Mouse (Mus musculus) forebrain, embryonic 13.5 days (tissue): ENCODE measurements around the gene Cdx2. TPM values are rescaled to one million over a fixed set of nuclear protein-coding genes. Genes with fewer than 3 reads are reported as not detected.

Source experiments
- ATAC-seq: fragments of 200-750 bp; cut with Nextera tagmentation; 2 replicates; pipeline ENCODE4 v1.8.0; 2017
- H3K27ac ChIP-seq: fragments of 300-500 bp; sonication (generic); 2 replicates; pipeline ENCODE4 v1.5.1; 2015; ENCODE audit warnings: inconsistent platforms, mild to moderate bottlenecking, moderate library complexity
- H3K27me3 ChIP-seq: fragments of 300-500 bp; sonication (generic); 2 replicates; pipeline ENCODE4 v1.6.1; 2015; ENCODE audit warnings: mild to moderate bottlenecking, inconsistent platforms
- H3K36me3 ChIP-seq: fragments of 300-500 bp; sonication (generic); 2 replicates; pipeline ENCODE4 v1.6.1; 2015; ENCODE audit warnings: mild to moderate bottlenecking, inconsistent platforms; ENCODE audit not compliant: poor library complexity, severe bottlenecking
- H3K4me1 ChIP-seq: fragments of 300-500 bp; sonication (generic); 2 replicates; pipeline ENCODE4 v1.6.1; 2015; ENCODE audit warnings: inconsistent platforms
- H3K4me2 ChIP-seq: fragments of 300-500 bp; sonication (generic); 2 replicates; pipeline ENCODE4 v1.6.1; 2015; ENCODE audit warnings: inconsistent platforms, mild to moderate bottlenecking, moderate library complexity
- H3K4me3 ChIP-seq: fragments of 300-500 bp; sonication (generic); 2 replicates; pipeline ENCODE4 v1.5.1; 2015; ENCODE audit warnings: mild to moderate bottlenecking, inconsistent platforms
- H3K9ac ChIP-seq: fragments of 300-500 bp; sonication (generic); 2 replicates; pipeline ENCODE4 v1.6.1; 2015; ENCODE audit warnings: mild to moderate bottlenecking, inconsistent platforms
- H3K9me3 ChIP-seq: fragments of 300-500 bp; sonication (generic); replicated peaks from 2 replicates; pipeline ENCODE4 v1.6.1; 2016; ENCODE audit warnings: inconsistent platforms
- WGBS: fragments of 180-500 bp; shearing (Covaris S2); methylation state at CpG from one replicate; pipeline ENCODE4 v1.1.7; 2015; 5-methylcytosine and 5-hydroxymethylcytosine counted together
- polyA plus RNA-seq: library from polyadenylated mRNA; unstranded; fragments of >200 nt; fragmentation: Nextera tagmentation; extraction: Ambion mirVana; gene quantifications from 2 replicates; pipeline ENCODE4 v1.2.1, GENCODE M21; 2015

Cdx2 gene
- polyA plus RNA-seq, 1 experiment from 2014 or later: not detected

GRCm38 (mm10) chr5:147276701-147277546, 30.1 kb downstream of the Cdx2 start:
- no peak overlapping the region for H3K9ac ChIP-seq
- 2% methylated on average over 18 of the region's 18 CpGs for WGBS
- no peaks in the 10 kb centered on the region for H3K9me3 ChIP-seq
- H3K36me3 ChIP-seq: no peaks in the 10 kb centered on the region
- ATAC-seq: no peak
- no peak overlapping the region for H3K27ac ChIP-seq
- no peak overlapping the region for H3K4me3 ChIP-seq
- peaks cover 97% of the 10 kb centered on the region for H3K27me3 ChIP-seq
- H3K4me2 ChIP-seq: no peak overlapping the region
- H3K4me1 ChIP-seq: no peaks in the 10 kb centered on the region

DNA sequence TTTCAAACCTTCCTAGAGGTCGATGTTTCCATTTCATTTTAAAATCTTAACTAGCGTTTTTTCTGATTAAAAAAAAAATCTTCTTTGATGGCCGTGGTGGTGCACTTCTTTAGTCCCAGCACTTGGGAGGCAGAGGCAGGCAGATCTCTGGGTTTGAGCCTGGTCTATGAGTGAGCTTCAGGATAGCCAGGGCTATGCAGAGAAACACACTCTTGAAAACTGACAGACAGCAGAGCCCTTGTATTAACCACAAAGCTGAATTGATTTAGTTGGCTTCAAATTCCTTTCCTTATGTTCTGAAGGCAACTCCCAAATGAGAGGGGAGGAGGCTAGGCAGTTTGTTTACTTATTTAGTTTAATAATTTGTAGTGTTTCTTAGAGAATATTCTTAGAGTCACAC, 31.3 kb downstream of the Cdx2 start:
- Histone ChIP-seq H3K9me3 (no peaks in the 10 kb centered on the region), H3K27me3 (peaks cover 98% of the 10 kb centered on the region), H3K4me2 (no peak overlapping the region), H3K9ac (no peak overlapping the region), H3K4me1 (no peaks in the 10 kb centered on the region), H3K27ac (no peak overlapping the region), H3K36me3 (no peaks in the 10 kb centered on the region), H3K4me3 (no peak overlapping the region)
- 16% methylated on average over 3 of the region's 3 CpGs for WGBS
- ATAC-seq: no peak

DNA sequence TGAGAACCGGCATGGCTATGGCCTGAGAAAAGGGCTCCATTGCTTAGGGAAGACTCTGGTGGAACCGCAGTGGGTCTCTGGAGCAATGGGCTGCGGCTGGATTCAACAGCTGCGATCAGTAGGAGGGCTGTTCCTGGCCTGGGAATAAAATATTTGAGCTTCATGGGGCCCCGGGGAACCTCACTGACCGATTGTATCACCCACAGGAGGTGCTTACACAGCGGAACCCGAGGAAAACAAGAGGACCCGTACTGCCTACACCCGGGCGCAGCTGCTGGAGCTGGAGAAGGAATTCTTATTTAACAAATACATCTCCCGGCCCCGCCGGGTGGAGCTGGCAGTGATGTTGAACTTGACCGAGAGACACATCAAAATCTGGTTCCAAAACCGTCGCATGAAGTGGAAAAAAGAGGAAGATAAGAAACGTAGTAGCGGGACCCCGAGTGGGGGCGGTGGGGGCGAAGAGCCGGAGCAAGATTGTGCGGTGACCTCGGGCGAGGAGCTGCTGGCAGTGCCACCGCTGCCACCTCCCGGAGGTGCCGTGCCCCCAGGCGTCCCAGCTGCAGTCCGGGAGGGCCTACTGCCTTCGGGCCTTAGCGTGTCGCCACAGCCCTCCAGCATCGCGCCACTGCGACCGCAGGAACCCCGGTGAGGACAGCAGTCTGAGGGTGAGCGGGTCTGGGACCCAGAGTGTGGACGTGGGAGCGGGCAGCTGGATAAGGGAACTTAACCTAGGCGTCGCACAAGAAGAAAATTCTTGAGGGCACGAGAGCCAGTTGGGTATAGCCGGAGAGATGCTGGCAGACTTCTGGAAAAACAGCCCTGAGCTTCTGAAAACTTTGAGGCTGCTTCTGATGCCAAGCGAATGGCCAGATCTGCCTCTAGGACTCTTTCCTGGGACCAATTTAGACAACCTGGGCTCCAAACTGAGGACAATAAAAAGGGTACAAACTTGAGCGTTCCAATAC, 32.6 kb downstream of the Cdx2 start:
- ATAC-seq: no peak
- 1% methylated on average over 48 of the region's 48 CpGs for WGBS

DNA sequence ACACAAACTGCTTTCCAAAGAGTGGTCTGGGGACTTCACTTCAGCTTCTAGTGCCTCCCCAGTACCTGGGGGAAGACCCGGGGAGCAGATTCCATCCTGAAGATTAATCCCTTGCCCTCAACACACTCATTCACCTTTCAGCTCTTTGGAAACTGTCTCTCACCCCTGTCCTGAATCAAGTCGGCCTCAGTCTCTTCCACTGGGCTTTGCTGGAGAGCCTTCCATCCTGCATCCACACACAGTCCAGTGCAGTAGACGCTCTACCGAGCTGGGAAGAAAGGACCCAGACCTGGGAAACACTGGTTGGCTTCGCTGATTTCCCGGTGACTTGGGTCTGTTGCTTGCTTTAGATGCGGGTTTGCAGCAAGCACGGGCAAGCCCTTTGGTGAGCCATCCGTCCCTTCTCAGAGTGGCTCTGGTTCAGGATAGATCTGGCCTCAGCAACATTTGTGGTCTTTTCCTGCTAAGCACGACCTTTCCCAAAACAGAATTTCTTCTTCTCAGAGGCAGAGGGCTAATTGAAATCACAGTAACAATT, 34.2 kb downstream of the Cdx2 start:
- Histone ChIP-seq H3K36me3 (no peaks in the 10 kb centered on the region), H3K4me2 (no peak overlapping the region), H3K9me3 (no peaks in the 10 kb centered on the region), H3K27me3 (peaks cover 98% of the 10 kb centered on the region), H3K27ac (no peak overlapping the region), H3K4me1 (no peaks in the 10 kb centered on the region), H3K9ac (no peak overlapping the region), H3K4me3 (no peak overlapping the region)
- ATAC-seq: no peak
- 1% methylated on average over 10 of the region's 10 CpGs for WGBS

More for the DNA sequence above, 32.6 kb downstream of the Cdx2 start:
- Histone ChIP-seq H3K4me1 (no peaks in the 10 kb centered on the region), H3K27ac (no peak overlapping the region), H3K9me3 (no peaks in the 10 kb centered on the region), H3K36me3 (no peaks in the 10 kb centered on the region), H3K4me2 (no peak overlapping the region), H3K4me3 (no peak overlapping the region), H3K9ac (no peak overlapping the region), H3K27me3 (peaks cover 98% of the 10 kb centered on the region)

- ATAC-seq: no peak
- Histone ChIP-seq H3K36me3 (no peaks in the 10 kb centered on the region), H3K27me3 (peaks cover 98% of the 10 kb centered on the region), H3K4me1 (no peaks in the 10 kb centered on the region), H3K9me3 (no peaks in the 10 kb centered on the region), H3K9ac (no peak overlapping the region), H3K4me2 (no peak overlapping the region), H3K27ac (no peak overlapping the region), H3K4me3 (no peak overlapping the region)
- WGBS: 4% methylated on average over 12 of the region's 12 CpGs
Observed at GRCm38 (mm10) chr5:147272046-147272807, 34.8 kb downstream of the Cdx2 start.

- Histone ChIP-seq H3K4me2 (no peak overlapping the region), H3K27ac (no peak overlapping the region), H3K4me3 (no peak overlapping the region; the same call in 1 of the 2 replicates), H3K36me3 (no peaks in the 10 kb centered on the region), H3K27me3 (peaks cover 98% of the 10 kb centered on the region), H3K9ac (no peak overlapping the region), H3K4me1 (no peaks in the 10 kb centered on the region), H3K9me3 (no peaks in the 10 kb centered on the region)
- ATAC-seq: no peak
- WGBS: 1% methylated on average over 29 of the region's 29 CpGs
Observed at GRCm38 (mm10) chr5:147270673-147271655, 36.1 kb downstream of the Cdx2 start.

- Histone ChIP-seq H3K27me3 (peaks cover 98% of the 10 kb centered on the region), H3K9me3 (no peaks in the 10 kb centered on the region), H3K4me1 (no peaks in the 10 kb centered on the region), H3K27ac (no peak within 1 kb of the TSS), H3K9ac (no peak within 1 kb of the TSS), H3K4me3 (no peak within 1 kb of the TSS; the same call in 1 of the 2 replicates), H3K4me2 (no peak within 1 kb of the TSS), H3K36me3 (no peaks in the 10 kb centered on the region)
- ATAC-seq: no peak
- WGBS: 3% methylated on average over 38 of the region's 44 CpGs
Observed at GRCm38 (mm10) chr5:147269926-147270672, 37.0 kb downstream of the Cdx2 start, which contains the start of gene Pdx1. Pdx1 (plus strand) TSS chr5:147269959.

DNA sequence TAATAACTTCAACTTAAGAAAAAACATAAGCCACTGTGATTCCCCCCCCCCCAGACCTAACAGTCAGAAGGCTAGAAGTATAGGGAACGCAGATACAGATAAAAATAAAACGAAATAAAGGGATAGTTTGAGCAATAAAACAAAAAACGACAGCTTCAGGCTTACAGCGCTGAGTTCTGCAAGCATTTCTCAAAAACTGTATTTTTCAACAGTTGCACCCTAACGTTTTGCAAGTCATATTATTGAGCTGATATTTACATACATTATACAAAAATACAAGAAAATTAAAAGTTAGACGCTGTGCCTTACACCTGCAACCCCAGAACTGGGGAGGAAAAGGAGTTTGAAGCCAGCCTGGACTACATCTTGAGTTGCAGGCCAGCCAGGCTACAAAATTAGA, 37.7 kb downstream of the Cdx2 start:
- Histone ChIP-seq H3K27me3 (peaks cover 96% of the 10 kb centered on the region), H3K4me1 (no peaks in the 10 kb centered on the region), H3K4me3 (no peak overlapping the region), H3K9ac (no peak overlapping the region), H3K36me3 (no peaks in the 10 kb centered on the region), H3K9me3 (no peaks in the 10 kb centered on the region), H3K27ac (no peak overlapping the region), H3K4me2 (no peak overlapping the region)
- WGBS: 3% methylated on average over 6 of the region's 6 CpGs
- ATAC-seq: no peak

- no peak overlapping the region for H3K27ac ChIP-seq
- H3K9ac ChIP-seq: no peak overlapping the region
- no peaks in the 10 kb centered on the region for H3K4me1 ChIP-seq
- no peak overlapping the region for H3K4me3 ChIP-seq
- no peak overlapping the region for H3K4me2 ChIP-seq
- peaks cover 97% of the 10 kb centered on the region for H3K27me3 ChIP-seq
- 1% methylated on average over 8 of the region's 8 CpGs for WGBS
- no peaks in the 10 kb centered on the region for H3K36me3 ChIP-seq
- H3K9me3 ChIP-seq: no peaks in the 10 kb centered on the region
- no peak for ATAC-seq
Observed at GRCm38 (mm10) chr5:147268728-147269127, 38.3 kb downstream of the Cdx2 start.

DNA sequence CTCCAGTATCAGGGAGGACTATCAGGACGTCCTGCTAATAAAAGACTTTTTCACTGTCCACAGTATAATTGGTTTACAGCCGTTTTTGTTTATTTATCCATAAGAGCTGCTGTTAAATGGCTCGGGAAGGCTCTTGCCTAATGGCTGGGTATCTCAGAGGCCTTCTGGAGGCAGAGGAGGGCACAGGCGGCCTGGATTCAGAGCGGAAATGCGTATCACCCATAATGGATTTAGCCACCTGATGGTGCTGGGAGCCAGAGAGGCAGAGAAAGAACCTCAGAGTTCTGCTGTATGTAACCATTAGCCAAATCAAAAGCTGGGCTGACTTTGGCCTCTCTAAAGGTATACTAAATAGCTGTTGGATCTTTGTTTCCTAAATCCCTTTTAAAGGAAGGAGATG, 39.6 kb downstream of the Cdx2 start:
- Histone ChIP-seq H3K27me3 (peaks cover 92% of the 10 kb centered on the region), H3K4me3 (no peak overlapping the region), H3K4me2 (no peak overlapping the region), H3K4me1 (no peaks in the 10 kb centered on the region), H3K36me3 (no peaks in the 10 kb centered on the region), H3K27ac (no peak overlapping the region), H3K9me3 (no peaks in the 10 kb centered on the region), H3K9ac (no peak overlapping the region)
- ATAC-seq: no peak
- 14% methylated on average over 6 of the region's 6 CpGs for WGBS
